26 mouse cellular contexts compared by ENCODE assay signal in genomic region chr2:148290326-148290725, GRCm38 (mm10).
DNase-seq lines count a peak whose midpoint lies in the region; ATAC-seq and TF ChIP-seq lines count a peak whose summit lies in the region.
"Had no signal": no experiment of that assay in that cellular context is flagged by ENCODE, and none has a peak within 500 bp of the region (broad histone marks: within the 10 kb centered on the region; RNA-seq: fewer than 3 reads in every experiment).

No protein-coding gene starts in this region.

- DNase-seq in gastrocnemius, adult 2 months = no peak
- DNase-seq in gastrocnemius, postnatal 25 days = no peak
- peak; percentile 29 for DNase-seq in heart, postnatal 0 days (ENCODE audit: low spot score)
- DNase-seq in lung, postnatal 25 days (ENCODE audit: low spot score) = peak; percentile 9
- no peak for DNase-seq in lung, adult 18-20 months
- DNase-seq in left cerebral cortex, postnatal 14 days (ENCODE audit: low spot score in 2 of 2) = no peak
- DNase-seq in right cerebral cortex, postnatal 25 days = no peak
- DNase-seq: adrenal gland, postnatal 10 days; cerebellum, adult 8-10 months; gastrocnemius, postnatal 36 days; layer of hippocampus, adult 9-11 months; liver; right cerebral cortex, postnatal 4 days; thymus, postnatal 14 days had no signal

- no peaks in the 10 kb centered on the region for H3K4me1 ChIP-seq in heart, postnatal 0 days (ENCODE audit: control insufficient read depth, insufficient read depth)
- no peaks in the 10 kb centered on the region for H3K4me1 ChIP-seq in heart, embryonic 11.5 days (ENCODE audit: control insufficient read depth, insufficient read depth, low read length)
- H3K4me1 ChIP-seq: forebrain, embryonic 10.5 days; heart, embryonic 15.5 days; limb, embryonic 10.5 days; liver, embryonic 15.5 days; midbrain, embryonic 15.5 days had no signal

- TF ChIP-seq CTCF in gastrocnemius, adult 2 months (IDR thresholded peaks at IDR 0.05) = no peak
- TF ChIP-seq CTCF in heart, postnatal 0 days (IDR thresholded peaks at IDR 0.05; ENCODE audit: low read depth) = no peak

- H3K4me3 ChIP-seq in gastrocnemius, adult 2 months = peak overlapping the region; percentile 51
- no peak overlapping the region for H3K4me3 ChIP-seq in heart, postnatal 0 days (ENCODE audit: low read depth, low read length)
- H3K4me3 ChIP-seq in heart, embryonic 11.5 days (ENCODE audit: low read depth, low read length) = no peak overlapping the region
- H3K4me3 ChIP-seq: forebrain, embryonic 10.5 days; heart, embryonic 15.5 days; limb, embryonic 10.5 days; liver, embryonic 15.5 days; midbrain, embryonic 15.5 days had no signal

- no peak overlapping the region for H3K9ac ChIP-seq in heart, postnatal 0 days (replicated peaks; ENCODE audit: low read depth, low read length)
- H3K9ac ChIP-seq in heart, embryonic 11.5 days (ENCODE audit: low read depth, low read length) = no peak overlapping the region
- H3K9ac ChIP-seq: heart, embryonic 15.5 days; liver, embryonic 15.5 days; midbrain, embryonic 15.5 days had no signal

- no peaks in the 10 kb centered on the region for H3K9me3 ChIP-seq in heart, postnatal 0 days (replicated peaks; ENCODE audit: control insufficient read depth, low read length)
- no peaks in the 10 kb centered on the region for H3K9me3 ChIP-seq in heart, embryonic 11.5 days (replicated peaks; ENCODE audit: control insufficient read depth, low read length)
- H3K9me3 ChIP-seq: forebrain, embryonic 10.5 days; heart, embryonic 15.5 days; limb, embryonic 10.5 days; liver, embryonic 15.5 days; midbrain, embryonic 15.5 days had no signal

- ATAC-seq in heart, postnatal 0 days (ENCODE audit: insufficient read depth, low read depth) = no peak
- ATAC-seq in heart, embryonic 11.5 days (replicated peaks; ENCODE audit: insufficient number of reproducible peaks, low FRiP score, low TSS enrichment) = no peak
- ATAC-seq: activated CD4-positive, CD25-positive, alpha-beta regulatory T cell, adult 4 months; forebrain, embryonic 16.5 days; hindbrain, postnatal 0 days; intestine, embryonic 16.5 days; midbrain, embryonic 15.5 days had no signal

- H3K4me2 ChIP-seq in heart, postnatal 0 days (ENCODE audit: low read depth, low read length) = no peak overlapping the region
- no peak overlapping the region for H3K4me2 ChIP-seq in heart, embryonic 11.5 days
- H3K4me2 ChIP-seq: heart, embryonic 15.5 days; liver, embryonic 15.5 days; midbrain, embryonic 15.5 days had no signal

- H3K27me3 ChIP-seq in heart, postnatal 0 days (ENCODE audit: control insufficient read depth, insufficient read depth, low read length) = no peaks in the 10 kb centered on the region
- H3K27me3 ChIP-seq in heart, embryonic 11.5 days (ENCODE audit: control insufficient read depth, insufficient read depth, low read length) = no peaks in the 10 kb centered on the region
- H3K27me3 ChIP-seq: heart, embryonic 15.5 days; liver, embryonic 15.5 days; midbrain, embryonic 15.5 days had no signal

- no peak for TF ChIP-seq EP300 in heart, postnatal 0 days (IDR thresholded peaks at IDR 0.05; ENCODE audit: low read depth)

- H3K27ac ChIP-seq in gastrocnemius, adult 2 months = peak overlapping the region; percentile 44; the same call in 1 of the 2 replicates
- no peak overlapping the region for H3K27ac ChIP-seq in heart, postnatal 0 days (ENCODE audit: low read depth)
- H3K27ac ChIP-seq in heart, embryonic 11.5 days (ENCODE audit: low read depth, low read length) = no peak overlapping the region
- H3K27ac ChIP-seq: forebrain, embryonic 10.5 days; heart, embryonic 15.5 days; hindbrain, postnatal 0 days; limb, embryonic 10.5 days; liver, embryonic 15.5 days; macrophage; midbrain, embryonic 15.5 days had no signal

- WGBS in heart, postnatal 0 days = 51% methylated on average over 3 of the region's 3 CpGs
- WGBS in heart, embryonic 11.5 days (ENCODE audit: insufficient replicate concordance) = 47% methylated on average over 3 of the region's 3 CpGs

- H3K36me3 ChIP-seq in heart, postnatal 0 days (replicated peaks; ENCODE audit: control insufficient read depth, insufficient read depth, low read length) = no peaks in the 10 kb centered on the region
- no peaks in the 10 kb centered on the region for H3K36me3 ChIP-seq in heart, embryonic 11.5 days (ENCODE audit: control insufficient read depth, insufficient read depth, low read length)
- H3K36me3 ChIP-seq: forebrain, embryonic 10.5 days; G1E; heart, embryonic 15.5 days; limb, embryonic 10.5 days; liver, embryonic 15.5 days; midbrain, embryonic 15.5 days had no signal

- intact Hi-C loops in gastrocnemius, adult 2 months (cut with DNase I) = no loop called here
- intact Hi-C loops in left cerebral cortex, postnatal 14 days (cut with DNase I) = no loop called here

Comparison
In these comparisons a context has a peak if more than half of its experiments do, and no peak if none do; other contexts are left out.
1. DNase-seq: peak in heart, postnatal 0 days (single experiment) and lung, postnatal 25 days (single experiment); none in gastrocnemius, adult 2 months (single experiment), gastrocnemius, postnatal 25 days (single experiment), lung, adult 18-20 months (0 of 2), left cerebral cortex, postnatal 14 days (0 of 2) and right cerebral cortex, postnatal 25 days (single experiment).